Mouse (Mus musculus) CH12.LX (cell line): Measurements from ENCODE around the gene Eml5.

Experiments
- BHLHE40 ChIP-seq: IDR thresholded peaks from 2 replicates; pipeline ENCODE4 v1.6.1; 2011; ENCODE audit warnings: mild to moderate bottlenecking, low read depth, low read length, improper control_type of control experiment
- CTCF ChIP-seq, 2 experiments: IDR thresholded peaks in 1 of 2; conservative IDR thresholded peaks in 1 of 2; 2 replicates each; pipeline ENCODE4 v1.5.1; 2011 to 2012; ENCODE audit warnings: low read depth in 2 of 2, low read length in 2 of 2, improper control_type of control experiment in 1 of 2, inconsistent platforms in 1 of 2, mild to moderate bottlenecking in 1 of 2, moderate library complexity in 1 of 2
- EP300 ChIP-seq: IDR thresholded peaks from 2 replicates; pipeline ENCODE4 v1.6.1; 2011; ENCODE audit warnings: low read length, improper control_type of control experiment
- GABPA ChIP-seq: IDR thresholded peaks from 2 replicates; pipeline ENCODE4 v1.6.1; 2012; ENCODE audit warnings: low read depth, low read length, improper control_type of control experiment, inconsistent platforms; ENCODE audit not compliant: insufficient replicate concordance
- MEF2A ChIP-seq: IDR thresholded peaks from 2 replicates; pipeline ENCODE4 v1.6.1; 2014; ENCODE audit warnings: low read depth, mild to moderate bottlenecking, inconsistent platforms, low read length, improper control_type of control experiment, borderline replicate concordance
- POLR2A ChIP-seq: IDR thresholded peaks from 2 replicates; pipeline ENCODE4 v1.6.1; 2011; ENCODE audit warnings: low read depth, mild to moderate bottlenecking, improper control_type of control experiment, low read length
- POLR2AphosphoS2 ChIP-seq: IDR thresholded peaks from 2 replicates; pipeline ENCODE4 v1.6.1; 2011; ENCODE audit warnings: low read depth, low read length, improper control_type of control experiment
- RAD21 ChIP-seq: IDR thresholded peaks from 2 replicates; pipeline ENCODE4 v1.6.1; 2011; ENCODE audit warnings: low read depth, mild to moderate bottlenecking, low read length, improper control_type of control experiment, moderate library complexity
- UBTF ChIP-seq: IDR thresholded peaks from 2 replicates; pipeline ENCODE4 v1.6.1; 2012; ENCODE audit warnings: low read depth, mild to moderate bottlenecking, inconsistent platforms, low read length, improper control_type of control experiment, moderate library complexity
- USF1 ChIP-seq: IDR thresholded peaks from 2 replicates; pipeline ENCODE4 v1.6.1; 2014; ENCODE audit warnings: low read depth, mild to moderate bottlenecking, inconsistent platforms, low read length, improper control_type of control experiment
- USF2 ChIP-seq: conservative IDR thresholded peaks from 2 replicates; pipeline ENCODE4 v1.6.1; 2011; ENCODE audit warnings: low read depth, low read length, improper control_type of control experiment

DNA sequence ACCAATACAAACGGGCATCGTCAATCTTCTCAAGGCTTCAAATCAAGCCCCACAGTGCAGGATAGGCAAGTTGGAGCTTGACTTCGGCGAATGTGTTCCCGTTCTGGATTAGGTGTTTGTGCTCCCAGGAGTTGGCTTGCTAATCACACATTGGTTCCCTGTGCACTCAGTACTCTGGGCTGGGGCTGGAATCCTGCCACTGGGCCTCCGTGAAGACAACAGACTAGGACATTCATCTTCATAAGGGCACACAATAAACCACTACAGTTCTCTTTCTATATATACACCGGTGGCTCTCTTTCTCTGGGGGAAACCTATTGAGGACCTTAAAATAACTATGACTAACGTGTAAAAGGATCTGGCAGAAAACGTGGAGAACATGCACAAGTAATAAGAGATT is 8.8 kb upstream of the Eml5 start:
- TF ChIP-seq POLR2A (no peak), USF1 (no peak), CTCF (conservative IDR thresholded peaks at IDR 0.05 in 1 of 2, IDR thresholded peaks at IDR 0.05 in 1 of 2; ENCODE audit: low read depth in 2 of 2, low read length in 2 of 2) (no peak), BHLHE40 (no peak), POLR2AphosphoS2 (no peak), RAD21 (no peak), USF2 (no peak), MEF2A (no peak), EP300 (no peak), GABPA (no peak), UBTF (no peak)
